Mouse (Mus musculus) adrenal gland, adult 2 months (tissue): ENCODE data around the gene Nek9. TPM values are rescaled to one million over a fixed set of nuclear protein-coding genes. Genes with fewer than 3 reads are reported as not detected.

Experiments
- DNase-seq: peaks from one replicate; pipeline ENCODE4 v3.0.0; 2021
- polyA plus RNA-seq: library from polyadenylated mRNA; depleted of rRNA; stranded (reverse); fragments of >200 nt; gene quantifications from 2 replicates; pipeline ENCODE4 v1.2.3, GENCODE M21; 2012
- total RNA-seq, 2 experiments: library from RNA; stranded (reverse); gene quantifications; 2 replicates each; pipeline ENCODE4 v1.2.3; 2021

Nek9 gene
- total and polyA plus RNA-seq, 3 experiments = 25.3 to 95.8 (median 71.0) TPM

GRCm38 (mm10) chr12:85347196-85347595 is 8.0 kb upstream of the Nek9 start:
- no peak for DNase-seq

DNA sequence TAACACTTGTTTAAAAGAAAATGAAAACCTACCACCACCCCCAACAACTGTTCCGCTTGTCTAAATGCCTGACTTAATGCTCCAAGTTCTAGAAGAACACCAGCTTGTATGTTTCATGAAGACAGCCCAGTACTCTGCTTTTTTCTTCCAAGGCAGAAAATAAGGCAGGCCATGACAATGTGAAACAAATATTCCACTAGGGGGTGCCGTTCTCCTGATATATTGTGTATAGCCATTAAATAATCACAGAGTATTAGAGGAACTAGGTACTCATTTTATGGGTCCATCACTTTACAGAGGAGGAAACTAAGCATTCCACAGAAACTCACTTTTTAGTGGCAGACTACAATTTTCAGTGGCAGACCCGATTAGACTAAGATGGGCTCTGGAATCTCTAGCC is 7.2 kb upstream of the Nek9 start:
- peak; percentile 54 for DNase-seq

DNA sequence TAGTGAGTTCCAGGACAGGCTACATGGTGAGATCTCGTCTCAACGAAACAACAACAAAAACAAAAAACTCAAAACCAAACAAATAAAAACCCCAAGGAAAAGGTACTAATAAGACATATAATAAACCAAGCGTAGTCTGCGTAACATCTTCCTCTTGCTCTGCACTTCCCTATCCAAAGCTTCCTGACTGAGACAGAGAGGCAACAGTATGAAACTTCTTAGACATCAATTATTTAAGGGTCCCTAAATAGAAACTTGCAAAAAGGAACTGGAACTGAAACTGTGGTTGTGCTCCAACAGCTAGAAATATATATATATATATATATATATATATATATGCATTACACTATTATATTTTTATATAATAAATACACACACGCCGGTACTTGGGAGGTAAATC is 6.4 kb upstream of the Nek9 start:
- DNase-seq = no peak

DNA sequence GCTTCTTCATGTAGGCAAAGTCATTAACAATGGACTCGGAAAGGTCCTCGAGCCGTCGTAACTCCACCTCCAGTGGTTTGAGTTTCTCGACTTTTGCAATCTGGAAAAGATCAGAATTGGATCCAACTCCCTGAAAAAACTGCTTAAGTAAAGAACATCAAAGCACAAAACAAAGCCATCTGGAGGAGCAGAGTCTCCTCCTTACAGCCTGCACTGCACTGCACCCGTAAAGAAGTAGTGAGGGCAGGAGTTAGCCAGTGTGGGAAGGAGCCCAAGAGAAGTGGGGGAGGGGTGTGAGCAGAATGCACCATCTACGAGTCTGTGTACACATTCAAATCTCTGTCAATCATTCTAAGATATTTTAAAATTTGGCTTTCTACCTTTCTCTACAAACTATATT is 5.1 kb upstream of the Nek9 start:
- no peak for DNase-seq

DNA sequence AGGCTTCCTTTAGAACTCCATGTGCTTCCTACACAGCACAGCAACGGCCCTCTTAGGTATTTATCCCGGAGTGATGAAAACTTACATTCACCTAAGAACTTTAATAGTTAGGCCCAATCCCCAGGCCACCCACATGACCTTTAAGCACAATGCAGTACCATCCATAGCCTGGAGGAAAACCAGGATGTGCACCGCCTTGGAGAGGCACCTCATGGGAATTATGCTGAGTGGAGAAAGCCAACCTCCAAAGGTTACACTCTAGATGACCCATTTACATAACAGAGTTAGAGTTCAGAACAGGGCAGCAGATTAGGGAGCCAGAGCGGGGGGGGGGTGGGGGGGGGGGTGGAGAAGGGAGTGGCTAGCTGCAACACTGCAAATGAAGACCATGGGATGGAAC is 3.1 kb upstream of the Nek9 start:
- no peak for DNase-seq

GRCm38 (mm10) chr12:85341131-85341530 is 2.0 kb upstream of the Nek9 start:
- DNase-seq = no peak

GRCm38 (mm10) chr12:85339947-85340346 is 785 bp upstream of the Nek9 start:
- DNase-seq = peak; percentile 34

DNA sequence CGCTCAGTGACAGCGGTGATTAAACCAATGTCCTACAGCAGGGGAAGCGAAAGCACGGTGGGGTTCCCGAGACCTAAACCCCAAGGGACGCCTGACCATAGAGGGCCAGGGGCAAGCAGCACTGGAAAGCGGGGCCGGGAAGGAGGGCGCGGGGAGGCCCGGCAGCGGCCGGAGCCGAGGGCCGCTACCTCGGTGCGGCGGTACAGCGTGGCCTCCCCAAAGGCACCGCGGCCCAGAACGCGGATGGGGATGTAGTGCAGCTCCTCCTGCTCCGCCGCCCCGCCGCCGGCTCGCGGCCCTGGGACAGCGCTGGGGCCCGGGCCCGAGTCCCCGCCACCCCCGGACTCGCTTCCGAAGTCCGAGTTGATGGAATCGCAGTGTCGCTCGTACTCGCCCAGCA is 347 bp downstream of the Nek9 start:
- no peak for DNase-seq

- DNase-seq = no peak
Measured at GRCm38 (mm10) chr12:85337567-85338311, 1.4 kb downstream of the Nek9 start.

- DNase-seq = peak; percentile 83
Measured at GRCm38 (mm10) chr12:85330153-85330552, 9.0 kb downstream of the Nek9 start.

DNA sequence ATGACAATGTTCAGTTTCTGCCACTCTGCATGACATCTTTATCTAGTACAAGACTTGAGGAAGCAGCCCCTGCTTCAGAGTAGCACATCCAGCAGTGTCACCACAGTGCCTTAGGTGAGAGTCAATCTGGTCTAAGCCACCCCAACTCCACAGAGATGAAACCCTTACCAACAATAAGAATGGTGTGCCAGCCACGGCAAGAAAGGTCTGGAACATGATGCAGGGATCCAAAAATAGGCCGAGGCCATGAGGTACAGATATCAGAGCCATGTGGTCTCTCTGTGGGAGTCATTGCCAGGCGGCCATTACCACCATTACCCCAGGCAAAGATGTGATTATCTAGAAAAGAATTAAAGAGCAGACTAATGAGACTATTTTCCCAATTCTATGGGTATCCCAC is 30.5 kb downstream of the Nek9 start:
- no peak for DNase-seq

DNA sequence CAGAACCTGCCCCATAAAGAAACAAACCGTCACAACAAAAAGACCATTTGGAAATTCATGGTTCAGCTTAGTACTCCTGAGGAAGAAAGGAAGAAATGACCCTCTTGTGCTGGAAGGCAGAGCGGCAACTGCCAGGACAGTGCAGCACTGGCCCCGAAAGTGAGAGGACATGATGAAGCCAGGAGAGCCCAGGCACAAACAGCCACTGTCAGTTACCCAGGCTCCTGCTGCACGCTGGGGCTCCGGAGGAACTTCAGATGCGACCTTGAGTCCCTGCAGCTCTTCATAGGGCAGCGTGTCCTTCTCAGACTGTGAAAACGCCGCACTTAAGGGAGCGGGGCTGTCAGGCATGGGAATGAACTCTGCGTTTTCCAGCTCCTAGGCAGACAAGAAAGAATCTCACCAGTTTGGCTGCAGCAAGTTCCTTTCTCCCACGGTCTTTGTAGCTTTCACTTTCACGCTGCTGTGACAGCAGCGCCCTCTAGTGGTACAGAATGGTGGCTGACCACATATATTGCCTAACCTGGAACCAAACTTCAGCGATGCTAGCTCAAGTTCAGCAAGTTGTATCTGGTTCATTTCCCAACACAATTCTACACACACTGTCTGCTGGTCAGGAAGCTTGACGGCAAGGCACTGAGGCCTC is 33.8 kb downstream of the Nek9 start:
- DNase-seq = peak; percentile 85

- no peak for DNase-seq
Measured at GRCm38 (mm10) chr12:85304725-85305124, 34.4 kb downstream of the Nek9 start.

- no peak for DNase-seq
Measured at GRCm38 (mm10) chr12:85303256-85303655, 35.9 kb downstream of the Nek9 start.

DNA sequence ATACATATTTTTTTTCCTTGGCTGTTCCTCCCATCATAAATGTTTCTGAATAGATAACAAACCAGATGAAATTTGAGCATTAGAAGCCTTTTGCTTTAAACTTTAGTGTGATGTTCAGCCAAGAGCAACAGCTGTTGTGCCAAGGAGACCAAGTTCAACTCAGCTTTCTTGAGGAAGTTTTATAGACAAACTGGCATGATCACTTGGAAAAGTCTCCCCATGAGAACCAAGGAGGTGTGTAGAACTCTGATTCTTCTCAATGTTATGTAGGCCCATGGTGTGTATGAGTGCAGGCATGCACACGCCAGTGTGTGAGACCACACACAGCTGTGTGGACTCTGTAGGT is 40.4 kb downstream of the Nek9 start:
- no peak for DNase-seq

GRCm38 (mm10) chr12:85298127-85298834 is 40.9 kb downstream of the Nek9 start:
- peak; percentile 28 for DNase-seq

- DNase-seq = no peak
Measured at GRCm38 (mm10) chr12:85297345-85297997, 41.7 kb downstream of the Nek9 start.

- no peak for DNase-seq
Measured at GRCm38 (mm10) chr12:85296915-85297314, 42.2 kb downstream of the Nek9 start.

DNA sequence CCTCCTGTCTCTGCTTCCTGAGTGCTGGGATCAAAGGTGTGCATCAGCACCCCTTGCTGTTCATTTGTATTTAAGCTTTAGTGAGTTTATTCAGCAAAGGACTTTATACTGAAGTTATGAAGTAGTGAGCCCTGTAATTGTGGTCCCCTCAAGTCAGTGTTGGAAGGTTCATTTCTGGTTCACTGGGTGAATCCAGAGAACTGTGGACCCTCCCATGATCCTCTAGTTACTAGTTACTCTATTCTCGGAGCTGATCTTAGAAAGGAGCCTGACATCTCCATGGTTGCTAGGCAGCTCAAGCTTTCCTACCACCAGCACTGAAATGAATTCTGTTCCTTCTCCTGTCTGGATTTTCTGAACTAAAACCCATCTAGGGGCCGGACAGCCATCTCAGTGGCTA is 43.7 kb downstream of the Nek9 start:
- no peak for DNase-seq

DNA sequence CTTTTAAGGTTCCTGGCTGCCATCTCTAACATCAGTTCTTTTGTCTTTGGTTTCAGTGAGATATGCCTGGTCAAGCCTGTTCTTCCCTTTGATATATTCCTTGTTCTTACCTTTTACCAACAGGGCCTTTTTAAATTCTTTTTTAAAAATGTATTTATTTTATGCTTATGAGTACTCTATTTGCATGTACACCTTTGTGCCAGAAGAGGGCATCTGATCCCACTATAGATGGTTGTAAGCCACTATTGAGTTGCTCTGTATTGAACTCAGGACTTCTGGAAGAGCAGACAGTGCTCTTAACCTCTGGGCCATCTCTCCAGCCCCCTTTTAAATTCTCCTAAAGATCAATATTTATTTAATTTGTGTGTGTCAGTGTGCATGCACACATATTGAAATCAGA is 46.3 kb downstream of the Nek9 start:
- no peak for DNase-seq

- no peak for DNase-seq
Measured at GRCm38 (mm10) chr12:85292288-85292687, 46.9 kb downstream of the Nek9 start.

GRCm38 (mm10) chr12:85291541-85291940 is 47.6 kb downstream of the Nek9 start:
- DNase-seq = no peak

DNA sequence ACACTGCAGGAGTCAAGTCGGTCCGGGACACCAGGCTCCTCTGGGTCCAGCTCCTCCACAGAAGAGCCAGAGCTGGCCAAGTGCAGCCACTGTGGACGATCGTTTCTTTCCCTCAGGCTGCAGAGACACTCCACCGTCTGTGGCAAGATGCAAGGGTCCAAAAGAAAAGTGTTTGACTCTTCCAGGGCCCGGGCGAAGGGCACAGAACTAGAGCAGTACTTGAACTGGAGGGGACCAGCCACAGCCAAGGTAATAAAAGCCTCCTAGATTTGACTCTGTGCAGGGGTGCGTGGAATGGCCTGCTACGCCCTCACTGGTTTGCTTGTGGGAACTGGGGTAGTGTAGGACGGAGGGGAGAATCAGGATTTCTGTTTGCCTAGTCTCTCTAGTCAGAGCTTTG is 48.5 kb downstream of the Nek9 start:
- no peak for DNase-seq
